23 mouse cellular contexts compared by ENCODE assay signal in genomic region chr4:93790157-93790556, GRCm38 (mm10).
DNase-seq lines count a peak whose midpoint lies in the region; ATAC-seq and TF ChIP-seq lines count a peak whose summit lies in the region.
"Had no signal": no experiment of that assay in that cellular context is flagged by ENCODE, and none has a peak within 500 bp of the region (broad histone marks: within the 10 kb centered on the region; RNA-seq: fewer than 3 reads in every experiment).

No protein-coding gene starts in this region.

- DNase-seq in neural tube, embryonic 10.5 days (ENCODE audit: extremely low spot score, low spot score), result no peak
- peak; percentile 31 for DNase-seq in ES-E14 (ENCODE audit: low read depth, low spot score)
- DNase-seq in R1 (ENCODE audit: low read depth, low spot score), result peak; percentile 84
- no peak for DNase-seq in testis, postnatal 14 days (ENCODE audit: low spot score)
- DNase-seq: adrenal gland, adult 2 months; adrenal gland, postnatal 14 days; cerebellum, adult 11 months; cerebellum, adult 2 months; cerebellum, adult 9-11 months; cerebellum, postnatal 25 days; forebrain, postnatal 0 days; gastrocnemius, postnatal 10 days; heart, adult 11 months; kidney, adult 11 months had no signal

- H3K27me3 ChIP-seq in neural tube, embryonic 12.5 days (replicated peaks), result no peaks in the 10 kb centered on the region
- H3K27me3 ChIP-seq: hindbrain, embryonic 12.5 days; intestine, embryonic 15.5 days had no signal

- peak; percentile 25; the same call in 1 of the 2 replicates for ATAC-seq in neural tube, embryonic 12.5 days (ENCODE audit: low FRiP score, low read depth)
- ATAC-seq in erythroid progenitor cell, adult 5-6 weeks (replicated peaks; ENCODE audit: low FRiP score, poor library complexity, severe bottlenecking), result no peak
- ATAC-seq: CD4-positive, CD25-positive, alpha-beta regulatory T cell, adult 4 months; forebrain, embryonic 14.5 days; forebrain, postnatal 0 days; hindbrain, embryonic 16.5 days; intestine, embryonic 15.5 days had no signal

- no peak overlapping the region for H3K4me3 ChIP-seq in neural tube, embryonic 12.5 days
- H3K4me3 ChIP-seq in ES-E14 (ENCODE audit: insufficient read depth in 1 of 2, low read depth in 1 of 2, low read length in 2 of 2, poor library complexity in 1 of 2, severe bottlenecking in 1 of 2), result no peak overlapping the region
- H3K4me3 ChIP-seq: hindbrain, embryonic 12.5 days; intestine, embryonic 15.5 days had no signal

- H3K4me2 ChIP-seq in neural tube, embryonic 12.5 days (replicated peaks), result no peak overlapping the region
- H3K4me2 ChIP-seq: heart, embryonic 11.5 days; hindbrain, embryonic 12.5 days; intestine, embryonic 15.5 days had no signal

- in situ Hi-C loops in ES-E14 (cut with MboI; ENCODE audit: low sequenced_read_pairs in 2 of 2, unreplicated experiment in 2 of 2), result no loop called here

- WGBS in neural tube, embryonic 12.5 days, result 79% methylated on average over 11 of the region's 11 CpGs

- H3K4me1 ChIP-seq in neural tube, embryonic 12.5 days, result no peaks in the 10 kb centered on the region
- H3K4me1 ChIP-seq in ES-E14 (ENCODE audit: control insufficient read depth in 2 of 2, insufficient read depth in 2 of 2, low read length in 2 of 2, poor library complexity in 1 of 2), result peaks cover 1 to 2% of the 10 kb centered on the region in 2 experiments; a peak in 1 of 4 replicates
- H3K4me1 ChIP-seq: hindbrain, embryonic 12.5 days; intestine, embryonic 15.5 days had no signal

- no peak overlapping the region for H3K27ac ChIP-seq in neural tube, embryonic 12.5 days
- H3K27ac ChIP-seq in ES-E14 (ENCODE audit: insufficient read depth, low read depth, low read length, poor library complexity, severe bottlenecking), result no peak overlapping the region
- H3K27ac ChIP-seq: hindbrain, embryonic 12.5 days; intestine, embryonic 15.5 days had no signal

- no peaks in the 10 kb centered on the region for H3K9me3 ChIP-seq in neural tube, embryonic 12.5 days
- H3K9me3 ChIP-seq in ES-E14 (ENCODE audit: control insufficient read depth, insufficient read depth, low read depth, low read length), result no peaks in the 10 kb centered on the region
- H3K9me3 ChIP-seq: G1E; hindbrain, embryonic 12.5 days; intestine, embryonic 15.5 days had no signal

- no peak overlapping the region for H3K9ac ChIP-seq in neural tube, embryonic 12.5 days
- no peak overlapping the region for H3K9ac ChIP-seq in ES-E14 (ENCODE audit: insufficient read depth, low read depth, low read length, poor library complexity, severe bottlenecking)
- H3K9ac ChIP-seq: forebrain, postnatal 0 days; hindbrain, embryonic 12.5 days; intestine, embryonic 15.5 days had no signal

- H3K36me3 ChIP-seq in neural tube, embryonic 12.5 days, result no peaks in the 10 kb centered on the region
- no peaks in the 10 kb centered on the region for H3K36me3 ChIP-seq in ES-E14 (ENCODE audit: control insufficient read depth, insufficient read depth, low read length, poor library complexity, severe bottlenecking)
- H3K36me3 ChIP-seq: G1E; hindbrain, embryonic 12.5 days; intestine, embryonic 15.5 days had no signal

TF ChIP-seq in ES-E14, 5 proteins besides CTCF, POLR2A, EP300 and RAD21:
- TF ChIP-seq HCFC1 (IDR thresholded peaks at IDR 0.05; ENCODE audit: borderline replicate concordance, insufficient read depth, low read length) (no peak), MAFK (IDR thresholded peaks at IDR 0.05; ENCODE audit: insufficient read depth, low read depth, low read length) (no peak), ZNF384 (IDR thresholded peaks at IDR 0.05; ENCODE audit: low read depth, low read length) (no peak), ZC3H11A (IDR thresholded peaks at IDR 0.05; ENCODE audit: borderline replicate concordance, low read depth, low read length) (no peak), CHD2 (IDR thresholded peaks at IDR 0.05; ENCODE audit: low read depth, low read length) (no peak)

Comparison
In these comparisons a context has a peak if more than half of its experiments do, and no peak if none do; other contexts are left out.
1. DNase-seq: peak in ES-E14 (single experiment) and R1 (single experiment); none in neural tube, embryonic 10.5 days (single experiment) and testis, postnatal 14 days (single experiment).